Comparison of ENCODE assay signal across 24 mouse cellular contexts in the genomic region with DNA sequence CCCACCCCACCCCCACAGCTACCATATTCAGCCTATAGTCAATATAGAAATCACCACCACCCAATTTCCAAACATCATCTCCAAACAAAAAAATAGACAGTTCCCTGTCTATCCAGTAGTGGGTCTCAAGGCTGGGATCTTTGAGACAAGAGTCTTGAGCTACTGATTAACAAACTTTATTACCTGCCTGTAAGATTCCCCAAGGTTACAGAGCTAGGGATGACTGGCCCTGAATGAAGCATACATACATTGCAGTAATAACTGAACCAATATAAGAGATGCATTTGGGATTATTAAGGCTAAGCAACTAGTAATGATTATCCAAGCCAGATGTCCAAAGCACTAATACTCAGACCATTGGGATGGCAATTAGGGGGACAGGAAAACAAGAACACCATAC. TPM values are rescaled to one million over a fixed set of nuclear protein-coding genes. Genes with fewer than 3 reads are reported as not detected.
DNase-seq lines count a peak whose midpoint lies in the region; ATAC-seq lines count a peak whose summit lies in the region.
"Had no signal": no experiment of that assay in that cellular context is flagged by ENCODE, and none has a peak within 500 bp of the region (broad histone marks: within the 10 kb centered on the region; RNA-seq: fewer than 3 reads in every experiment).

No protein-coding gene starts in this region.

- no peak for DNase-seq in heart, adult 18-20 months
- DNase-seq in midbrain, embryonic 11.5 days (ENCODE audit: low spot score, missing footprints), result peak; percentile 85
- no peak for DNase-seq in embryonic facial prominence, embryonic 14.5 days (ENCODE audit: low spot score)
- no peak for DNase-seq in adrenal gland, adult 2 months
- DNase-seq: adrenal gland, postnatal 25 days; cerebellum, adult 11-12 months; kidney, adult 9 months; right cerebral cortex, adult 18-20 months; right cerebral cortex, postnatal 4 days; thymus, postnatal 14 days had no signal

- no peaks in the 10 kb centered on the region for H3K9me3 ChIP-seq in heart, embryonic 15.5 days (replicated peaks)
- H3K9me3 ChIP-seq in midbrain, embryonic 11.5 days (ENCODE audit: control insufficient read depth, low read length), result no peaks in the 10 kb centered on the region
- H3K9me3 ChIP-seq in midbrain, embryonic 15.5 days, result no peaks in the 10 kb centered on the region
- H3K9me3 ChIP-seq in embryonic facial prominence, embryonic 14.5 days (ENCODE audit: control insufficient read depth, low read length), result no peaks in the 10 kb centered on the region
- no peaks in the 10 kb centered on the region for H3K9me3 ChIP-seq in intestine, embryonic 15.5 days
- H3K9me3 ChIP-seq: embryonic facial prominence, embryonic 15.5 days; forebrain, embryonic 13.5 days; heart, embryonic 10.5 days; limb, embryonic 12.5 days; lung, embryonic 15.5 days; midbrain, embryonic 12.5 days had no signal

- H3K4me2 ChIP-seq in heart, embryonic 15.5 days, result 0 out of 2 replicates have a peak overlapping the region, but pooled peaks have one; percentile 63
- no peak overlapping the region for H3K4me2 ChIP-seq in midbrain, embryonic 11.5 days
- H3K4me2 ChIP-seq in midbrain, embryonic 15.5 days, result no peak overlapping the region
- H3K4me2 ChIP-seq in embryonic facial prominence, embryonic 14.5 days (ENCODE audit: low read depth, low read length), result peak overlapping the region; percentile 52; the same call in 1 of the 2 replicates
- H3K4me2 ChIP-seq in intestine, embryonic 15.5 days (replicated peaks), result peak overlapping the region; percentile 57; the same call in 1 of the 2 replicates
- H3K4me2 ChIP-seq: liver, embryonic 11.5 days had no signal

- H3K27me3 ChIP-seq in heart, embryonic 15.5 days, result peaks cover 14% of the 10 kb centered on the region
- H3K27me3 ChIP-seq in midbrain, embryonic 11.5 days (ENCODE audit: control insufficient read depth, insufficient read depth, low read length), result peaks cover 17% of the 10 kb centered on the region
- peaks cover 12% of the 10 kb centered on the region for H3K27me3 ChIP-seq in midbrain, embryonic 15.5 days (replicated peaks)
- peaks cover 41% of the 10 kb centered on the region for H3K27me3 ChIP-seq in embryonic facial prominence, embryonic 14.5 days (replicated peaks; ENCODE audit: control insufficient read depth, insufficient read depth, low read length)
- peaks cover 10% of the 10 kb centered on the region for H3K27me3 ChIP-seq in intestine, embryonic 15.5 days (replicated peaks)

- H3K4me1 ChIP-seq in heart, embryonic 15.5 days (replicated peaks), result peaks cover 9% of the 10 kb centered on the region; the same call in 1 of the 2 replicates
- no peaks in the 10 kb centered on the region for H3K4me1 ChIP-seq in midbrain, embryonic 11.5 days (ENCODE audit: control insufficient read depth, insufficient read depth, low read length)
- H3K4me1 ChIP-seq in midbrain, embryonic 15.5 days, result peaks cover 8% of the 10 kb centered on the region; the same call in 1 of the 2 replicates
- H3K4me1 ChIP-seq in embryonic facial prominence, embryonic 14.5 days (ENCODE audit: control insufficient read depth, insufficient read depth, low read length), result no peaks in the 10 kb centered on the region; the same call in 1 of the 2 replicates
- peaks cover 3% of the 10 kb centered on the region; the same call in 1 of the 2 replicates for H3K4me1 ChIP-seq in intestine, embryonic 15.5 days (replicated peaks)
- H3K4me1 ChIP-seq: limb, embryonic 12.5 days; lung, embryonic 15.5 days had no signal

- H3K36me3 ChIP-seq in heart, embryonic 15.5 days, result no peaks in the 10 kb centered on the region
- H3K36me3 ChIP-seq in midbrain, embryonic 11.5 days (ENCODE audit: control insufficient read depth, insufficient read depth, low read length), result no peaks in the 10 kb centered on the region
- no peaks in the 10 kb centered on the region for H3K36me3 ChIP-seq in midbrain, embryonic 15.5 days (replicated peaks)
- no peaks in the 10 kb centered on the region for H3K36me3 ChIP-seq in embryonic facial prominence, embryonic 14.5 days (ENCODE audit: control insufficient read depth, insufficient read depth, low read length)
- H3K36me3 ChIP-seq in intestine, embryonic 15.5 days, result no peaks in the 10 kb centered on the region
- H3K36me3 ChIP-seq: embryonic facial prominence, embryonic 15.5 days; heart, embryonic 10.5 days; limb, embryonic 12.5 days; lung, embryonic 15.5 days; midbrain, embryonic 12.5 days had no signal

- no peak for ATAC-seq in heart, embryonic 15.5 days (replicated peaks; ENCODE audit: insufficient number of reproducible peaks, insufficient read depth, low FRiP score, low read depth)
- ATAC-seq in midbrain, embryonic 11.5 days (ENCODE audit: low FRiP score), result no peak
- no peak for ATAC-seq in midbrain, embryonic 15.5 days (replicated peaks)
- 0 out of 2 replicates have a peak, but pooled peaks have one; percentile 4 for ATAC-seq in embryonic facial prominence, embryonic 14.5 days (ENCODE audit: low read depth)
- peak; percentile 82 for ATAC-seq in intestine, embryonic 15.5 days
- ATAC-seq: CD4-positive, CD25-positive, alpha-beta regulatory T cell, adult 4 months; inflammation-experienced regulatory T-cells, adult 6 months had no signal

- no peak overlapping the region for H3K4me3 ChIP-seq in heart, embryonic 15.5 days
- H3K4me3 ChIP-seq in midbrain, embryonic 11.5 days (ENCODE audit: low read depth, low read length), result no peak overlapping the region
- no peak overlapping the region for H3K4me3 ChIP-seq in midbrain, embryonic 15.5 days
- H3K4me3 ChIP-seq in embryonic facial prominence, embryonic 14.5 days (ENCODE audit: low read depth, low read length), result no peak overlapping the region
- H3K4me3 ChIP-seq in intestine, embryonic 15.5 days (replicated peaks), result no peak overlapping the region

- no peak overlapping the region for H3K27ac ChIP-seq in heart, embryonic 15.5 days
- H3K27ac ChIP-seq in midbrain, embryonic 11.5 days (ENCODE audit: low read depth, low read length), result no peak overlapping the region
- no peak overlapping the region for H3K27ac ChIP-seq in midbrain, embryonic 15.5 days
- no peak overlapping the region for H3K27ac ChIP-seq in embryonic facial prominence, embryonic 14.5 days (replicated peaks; ENCODE audit: low read depth, low read length)
- H3K27ac ChIP-seq in intestine, embryonic 15.5 days, result no peak overlapping the region
- H3K27ac ChIP-seq: embryonic facial prominence, embryonic 15.5 days; heart, embryonic 10.5 days; limb, embryonic 12.5 days; lung, embryonic 15.5 days; midbrain, embryonic 12.5 days had no signal

- no peak overlapping the region for H3K9ac ChIP-seq in heart, embryonic 15.5 days
- H3K9ac ChIP-seq in midbrain, embryonic 11.5 days (ENCODE audit: low read length), result no peak overlapping the region
- H3K9ac ChIP-seq in midbrain, embryonic 15.5 days, result no peak overlapping the region
- H3K9ac ChIP-seq in embryonic facial prominence, embryonic 14.5 days (ENCODE audit: low read depth, low read length), result no peak overlapping the region
- H3K9ac ChIP-seq in intestine, embryonic 15.5 days, result no peak overlapping the region
- H3K9ac ChIP-seq: embryonic facial prominence, embryonic 15.5 days; forebrain, embryonic 13.5 days; limb, embryonic 12.5 days; lung, embryonic 15.5 days; midbrain, embryonic 12.5 days had no signal

RNA-seq across cellular contexts. Expression of a gene that starts 1.5 kb away (rescaled TPM):
- 13.1 and 14.7 TPM in 2 replicates for polyA plus RNA-seq in heart, embryonic 15.5 days (2015; fragmentation: Nextera tagmentation; extraction: Ambion mirVana)
- total RNA-seq in heart, adult 18-20 months (2021), result under 1 TPM in 1 of 2 experiments, not detected in 1; 0.18 TPM
- 15.1 and 15.7 TPM in 2 replicates for polyA plus RNA-seq in midbrain, embryonic 11.5 days (2014; fragmentation: Nextera tagmentation; extraction: Ambion mirVana)
- 21.5 and 25.0 TPM in 2 replicates for polyA plus RNA-seq in midbrain, embryonic 15.5 days (2015; fragmentation: Nextera tagmentation; extraction: Ambion mirVana)
- polyA plus RNA-seq in embryonic facial prominence, embryonic 14.5 days (2014; fragmentation: Nextera tagmentation; extraction: Ambion mirVana), result 46.8 and 54.3 TPM in 2 replicates
- polyA plus RNA-seq in intestine, embryonic 15.5 days (2015; fragmentation: Nextera tagmentation; extraction: Ambion mirVana), result 30.2 and 35.5 TPM in 2 replicates
- not detected for total RNA-seq in adrenal gland, adult 2 months (2021)
- 0.40 and 0.75 TPM in 2 replicates for polyA plus RNA-seq in adrenal gland, adult 2 months (2012; rRNA removed)
- total RNA-seq: granulocyte monocyte progenitor cell, adult 5-6 weeks; megakaryocyte, adult 5-6 weeks had no signal
- polyA plus RNA-seq: CD4-positive, CD25-positive, alpha-beta regulatory T cell, adult 4 months; inflammation-experienced regulatory T-cells, adult 6 months had no signal

Comparison
In these comparisons a context has a peak if more than half of its experiments do, and no peak if none do; other contexts are left out.
1. ATAC-seq: peak in embryonic facial prominence, embryonic 14.5 days (single experiment) and intestine, embryonic 15.5 days (single experiment); none in heart, embryonic 15.5 days (single experiment), midbrain, embryonic 11.5 days (single experiment) and midbrain, embryonic 15.5 days (single experiment).
2. H3K4me2 ChIP-seq: peak in heart, embryonic 15.5 days (single experiment), embryonic facial prominence, embryonic 14.5 days (single experiment) and intestine, embryonic 15.5 days (single experiment); none in midbrain, embryonic 11.5 days (single experiment) and midbrain, embryonic 15.5 days (single experiment).